Mouse (Mus musculus) liver, postnatal 0 days (tissue): ENCODE measurements around the gene Ccna2.

Experiments
- CTCF ChIP-seq: sonication (generic); IDR thresholded peaks from 2 replicates; pipeline ENCODE4 v1.5.1; 2016; ENCODE audit warnings: antibody characterized with exemption, low read depth
- EP300 ChIP-seq: IDR thresholded peaks from 2 replicates; pipeline ENCODE4 v1.6.1; 2016; ENCODE audit warnings: antibody characterized with exemption, low read depth, mild to moderate bottlenecking

GRCm38 (mm10) chr3:36571361-36571826 is 556 bp downstream of the Ccna2 start:
- no peak for TF ChIP-seq CTCF
- TF ChIP-seq EP300, result no peak
